Mouse (Mus musculus) heart, postnatal 0 days (tissue): Measurements from ENCODE around the gene Ppp1r21. TPM values are rescaled to one million over a fixed set of nuclear protein-coding genes. Genes with fewer than 3 reads are reported as not detected.

Experiments
- ATAC-seq: fragments of 200-750 bp; cut with Nextera tagmentation; 2 replicates; pipeline ENCODE4 v1.8.0; 2017; ENCODE audit warnings: low read depth, moderate number of reproducible peaks, moderate library complexity; ENCODE audit not compliant: insufficient read depth
- DNase-seq: peaks from one replicate; pipeline ENCODE4 v3.0.0-alpha.2; 2016; ENCODE audit warnings: low spot score
- H3K27ac ChIP-seq: fragments of 300-500 bp; sonication (generic); 2 replicates; pipeline ENCODE4 v1.5.1; 2014; ENCODE audit warnings: low read depth, mild to moderate bottlenecking
- H3K27me3 ChIP-seq: fragments of 300-500 bp; sonication (generic); 2 replicates; pipeline ENCODE4 v1.6.1; 2014; ENCODE audit warnings: low read length, mixed read lengths; ENCODE audit not compliant: control insufficient read depth, insufficient read depth
- H3K36me3 ChIP-seq: fragments of 300-500 bp; sonication (generic); replicated peaks from 2 replicates; pipeline ENCODE4 v1.6.1; 2014; ENCODE audit warnings: low read length, mixed read lengths; ENCODE audit not compliant: control insufficient read depth, insufficient read depth
- H3K4me1 ChIP-seq: fragments of 300-500 bp; sonication (generic); 2 replicates; pipeline ENCODE4 v1.6.1; 2014; ENCODE audit warnings: antibody characterized with exemption; ENCODE audit not compliant: control insufficient read depth, insufficient read depth
- H3K4me2 ChIP-seq: fragments of 300-500 bp; sonication (generic); 2 replicates; pipeline ENCODE4 v1.6.1; 2014; ENCODE audit warnings: low read depth, mild to moderate bottlenecking, low read length, moderate library complexity
- H3K4me3 ChIP-seq: fragments of 300-500 bp; sonication (generic); 2 replicates; pipeline ENCODE4 v1.5.1; 2014; ENCODE audit warnings: low read depth, low read length
- H3K9ac ChIP-seq: fragments of 300-500 bp; sonication (generic); replicated peaks from 2 replicates; pipeline ENCODE4 v1.6.1; 2014; ENCODE audit warnings: low read depth, low read length, mixed read lengths
- H3K9me3 ChIP-seq: fragments of 300-500 bp; sonication (generic); replicated peaks from 2 replicates; pipeline ENCODE4 v1.6.1; 2016; ENCODE audit warnings: low read length; ENCODE audit not compliant: control insufficient read depth
- CTCF ChIP-seq: IDR thresholded peaks from 2 replicates; pipeline ENCODE4 v1.5.1; 2016; ENCODE audit warnings: antibody characterized with exemption, control low read depth, low read depth
- EP300 ChIP-seq: IDR thresholded peaks from 2 replicates; pipeline ENCODE4 v1.6.1; 2016; ENCODE audit warnings: antibody characterized with exemption, low read depth
- WGBS: fragments of 180-500 bp; shearing (Covaris S2); extraction: QIAGEN DNeasy Blood & Tissue Kit; methylation state at CpG from one replicate; pipeline ENCODE4 v1.1.7; 2014; 5-methylcytosine and 5-hydroxymethylcytosine counted together
- polyA plus RNA-seq: library from polyadenylated mRNA; unstranded; fragments of >200 nt; fragmentation: Nextera tagmentation; extraction: Ambion mirVana; gene quantifications from 2 replicates; pipeline ENCODE4 v1.2.1, GENCODE M21; 2015
- total RNA-seq: library from RNA; depleted of rRNA; stranded (reverse); fragments of >200 nt; gene quantifications from 2 replicates; pipeline ENCODE4 v1.2.3, GENCODE M21; 2014; ENCODE audit warnings: low replicate concordance

Gene Ppp1r21
- total and polyA plus RNA-seq, 2 experiments from 2014 or later, result 5.8 to 5.9 TPM

GRCm38 (mm10) chr17:88625350-88625749 lies 95.4 kb downstream of the Ppp1r21 start:
- H3K27ac ChIP-seq, result peak overlapping the region; percentile 88
- no peaks in the 10 kb centered on the region for H3K9me3 ChIP-seq
- no peak overlapping the region for H3K9ac ChIP-seq
- no peak overlapping the region for H3K4me2 ChIP-seq
- peaks cover 41% of the 10 kb centered on the region for H3K4me1 ChIP-seq
- no peak overlapping the region for H3K4me3 ChIP-seq
- H3K27me3 ChIP-seq, result no peaks in the 10 kb centered on the region
- DNase-seq, result no peak
- TF ChIP-seq EP300, result no peak
- TF ChIP-seq CTCF, result no peak
- 77% methylated on average over 13 of the region's 13 CpGs for WGBS
- no peaks in the 10 kb centered on the region for H3K36me3 ChIP-seq
- ATAC-seq, result no peak

GRCm38 (mm10) chr17:88625931-88626330 lies 96.0 kb downstream of the Ppp1r21 start:
- ATAC-seq, result peak; percentile 9; the same call in 1 of the 2 replicates
- DNase-seq, result peak; percentile 29
- Histone ChIP-seq H3K36me3 (no peaks in the 10 kb centered on the region), H3K9me3 (no peaks in the 10 kb centered on the region), H3K27me3 (no peaks in the 10 kb centered on the region), H3K9ac (no peak overlapping the region), H3K4me1 (peaks cover 47% of the 10 kb centered on the region), H3K27ac (peak overlapping the region; percentile 88), H3K4me3 (0 out of 2 replicates have a peak overlapping the region, but pooled peaks have one; percentile 20), H3K4me2 (peak overlapping the region; percentile 50)
- 46% methylated on average over 7 of the region's 7 CpGs for WGBS
- no peak for TF ChIP-seq EP300
- no peak for TF ChIP-seq CTCF

GRCm38 (mm10) chr17:88626347-88626811 lies 96.5 kb downstream of the Ppp1r21 start:
- Histone ChIP-seq H3K9ac (no peak overlapping the region), H3K4me3 (peak overlapping the region; percentile 20), H3K4me2 (peak overlapping the region; percentile 50), H3K27me3 (no peaks in the 10 kb centered on the region), H3K27ac (peak overlapping the region; percentile 88), H3K9me3 (no peaks in the 10 kb centered on the region), H3K36me3 (no peaks in the 10 kb centered on the region), H3K4me1 (peaks cover 50% of the 10 kb centered on the region)
- DNase-seq (peak; percentile 81), ATAC-seq (peak; percentile 26; the same call in 1 of the 2 replicates)
- TF ChIP-seq CTCF, result no peak
- WGBS, result 29% methylated on average over 7 of the region's 7 CpGs

GRCm38 (mm10) chr17:88627150-88627549 lies 97.2 kb downstream of the Ppp1r21 start:
- Histone ChIP-seq H3K36me3 (no peaks in the 10 kb centered on the region), H3K4me3 (peak overlapping the region; percentile 20), H3K4me1 (peaks cover 51% of the 10 kb centered on the region), H3K9ac (no peak overlapping the region), H3K27ac (peak overlapping the region; percentile 88), H3K27me3 (no peaks in the 10 kb centered on the region), H3K4me2 (peak overlapping the region; percentile 50), H3K9me3 (no peaks in the 10 kb centered on the region)
- ATAC-seq, result no peak
- TF ChIP-seq CTCF (no peak), EP300 (no peak)
- DNase-seq, result peak; percentile 23
- 50% methylated on average over 7 of the region's 7 CpGs for WGBS

- Histone ChIP-seq H3K27ac (peak overlapping the region; percentile 88), H3K27me3 (no peaks in the 10 kb centered on the region), H3K9ac (no peak overlapping the region), H3K4me2 (peak overlapping the region; percentile 50), H3K4me1 (peaks cover 54% of the 10 kb centered on the region), H3K36me3 (no peaks in the 10 kb centered on the region), H3K9me3 (no peaks in the 10 kb centered on the region), H3K4me3 (0 out of 2 replicates have a peak overlapping the region, but pooled peaks have one; percentile 6)
- no peak for TF ChIP-seq CTCF
- peak; percentile 82 for TF ChIP-seq EP300
- ATAC-seq, result peak; percentile 65
- 20% methylated on average over 10 of the region's 10 CpGs for WGBS
- peak; percentile 88 for DNase-seq
Measured at GRCm38 (mm10) chr17:88628676-88629380, 98.9 kb downstream of the Ppp1r21 start.
